Mouse (Mus musculus) macrophage (primary cell): ENCODE measurements around the gene Tiparp. TPM values are rescaled to one million over a fixed set of nuclear protein-coding genes. Genes with fewer than 3 reads are reported as not detected.

Source experiments
- H3K27ac ChIP-seq: fragments of 350-480 bp; formaldehyde crosslinking; 2 replicates; pipeline ENCODE4 v1.9.0; 2021
- H3K36me3 ChIP-seq: fragments of 350-480 bp; formaldehyde crosslinking; 2 replicates; pipeline ENCODE4 v1.9.0; 2021; ENCODE audit errors: inconsistent target
- H3K4me3 ChIP-seq: fragments of 350-480 bp; formaldehyde crosslinking; 2 replicates; pipeline ENCODE4 v1.9.0; 2021; ENCODE audit errors: inconsistent target
- H3K79me2 ChIP-seq: fragments of 350-480 bp; formaldehyde crosslinking; 2 replicates; pipeline ENCODE4 v1.9.0; 2021; ENCODE audit errors: inconsistent target
- WGBS: methylation state at CpG from one replicate; pipeline ENCODE4 v1.1.7; 2026; ENCODE audit warnings: inconsistent platforms; ENCODE audit not compliant: missing documents; 5-methylcytosine and 5-hydroxymethylcytosine counted together
- polyA plus RNA-seq: library from polyadenylated mRNA; stranded (reverse); fragments of 250-400 nt; gene quantifications from 3 replicates; pipeline ENCODE4 v1.2.4, GENCODE M21; 2018; ENCODE audit warnings: inconsistent platforms
- total RNA-seq, 78 experiments: library from RNA; depleted of rRNA; stranded (reverse); fragments of 250-400 nt; gene quantifications; 1 replicate in 9 of 78; 2 replicates in 24 of 78; 3 replicates in 43 of 78; 4 replicates in 2 of 78; pipeline ENCODE4 v1.2.4; 2018; ENCODE audit warnings: inconsistent platforms in 56 of 78

Gene Tiparp
- 100 to 1,000 TPM in 14 of 26 experiments, 10 to 100 TPM in 12; 46.8 to 618 (median 104) TPM for total RNA-seq (2018; cell fraction: chromatin; rRNA removed)
- total RNA-seq (2018; cell fraction: cytosol; rRNA removed), result 100 to 1,000 TPM in 6 of 26 experiments, 10 to 100 TPM in 20; 24.2 to 340 (median 48.6) TPM
- total RNA-seq (2018; cell fraction: nucleus; rRNA removed), result 100 to 1,000 TPM in 16 of 26 experiments, 10 to 100 TPM in 10; 56.4 to 926 (median 131) TPM
- polyA plus RNA-seq, result 16.9 to 22.9 TPM (median 19.6 TPM) in 3 replicates

DNA sequence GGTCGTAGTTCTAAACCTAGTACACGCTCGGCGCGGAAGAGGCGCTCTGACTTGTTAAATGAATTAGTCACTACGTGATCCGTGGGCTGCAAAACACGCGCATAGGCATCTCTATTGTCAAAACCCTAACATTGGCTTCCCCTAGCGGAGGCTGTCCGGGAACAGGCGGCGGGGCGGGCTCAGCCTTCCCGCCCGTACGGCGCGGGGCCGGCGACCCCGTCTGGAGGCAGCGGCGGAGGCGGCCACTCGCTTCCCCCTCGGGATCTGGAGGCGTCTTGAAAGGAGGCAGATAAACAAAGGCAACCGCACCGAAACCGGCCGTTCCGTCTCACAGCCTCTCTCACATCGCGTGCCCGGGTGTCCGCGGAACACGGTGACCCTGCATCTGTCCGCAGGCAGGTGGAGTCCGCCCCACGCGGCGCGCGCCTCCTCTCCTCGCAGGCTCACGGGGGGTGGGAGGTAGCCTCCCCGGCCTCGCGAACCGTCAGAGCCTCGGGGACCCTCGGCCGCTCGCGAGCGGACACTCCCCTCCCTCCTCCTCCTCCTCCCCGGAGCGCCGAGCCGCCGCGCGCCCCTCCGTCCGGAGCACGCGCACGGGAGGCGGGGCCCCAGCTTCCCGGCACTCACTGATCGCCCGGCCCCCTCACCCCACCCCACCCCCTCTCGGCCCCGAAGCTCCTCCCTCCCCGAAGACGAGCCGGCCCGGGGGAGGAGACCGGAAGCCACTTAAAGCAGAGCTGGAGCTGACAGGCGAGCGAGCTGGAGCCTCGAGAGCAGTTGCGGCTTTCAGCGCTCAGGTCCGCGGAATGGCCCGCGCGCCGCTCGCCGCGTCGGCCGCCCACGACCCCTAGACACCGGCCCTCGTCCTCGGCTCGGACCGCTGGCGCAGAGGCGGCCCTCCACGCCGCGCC, at the start of gene Tiparp:
Gene Tiparp (plus strand): TSS at position 720 of the 911 bp plus-strand sequence.
- WGBS, result 2% methylated on average over 85 of the region's 109 CpGs
- H3K4me3 ChIP-seq, result peak within 1 kb of the TSS; percentile 55
- peaks cover 35% of the 10 kb centered on the region for H3K79me2 ChIP-seq
- H3K27ac ChIP-seq, result peak within 1 kb of the TSS; percentile 72
- no peaks in the 10 kb centered on the region for H3K36me3 ChIP-seq

DNA sequence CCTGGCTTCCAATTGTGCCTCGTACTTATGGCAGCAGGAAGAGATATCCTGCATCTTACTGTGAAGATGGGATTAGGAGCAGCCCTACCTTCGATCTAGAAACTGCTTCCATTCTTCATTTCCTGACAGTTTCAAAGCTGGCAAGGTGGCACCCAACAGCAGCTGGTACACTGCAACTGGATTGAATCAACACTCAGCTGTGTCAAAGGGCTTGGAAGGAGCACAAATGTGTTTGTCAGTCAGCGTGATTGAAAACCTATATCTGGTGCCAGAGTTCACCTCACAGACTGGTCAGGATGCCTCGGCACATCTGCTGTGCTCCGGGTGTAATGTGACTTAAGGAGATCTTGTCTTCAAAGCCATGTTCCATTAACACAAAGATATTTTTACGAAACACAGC, 47.5 kb upstream of the Tiparp start:
- H3K79me2 ChIP-seq, result no peaks in the 10 kb centered on the region
- H3K4me3 ChIP-seq, result no peak overlapping the region
- 89% methylated on average over 6 of the region's 6 CpGs for WGBS
- no peak overlapping the region for H3K27ac ChIP-seq
- H3K36me3 ChIP-seq, result no peaks in the 10 kb centered on the region

- Histone ChIP-seq H3K79me2 (no peaks in the 10 kb centered on the region), H3K36me3 (no peaks in the 10 kb centered on the region), H3K27ac (no peak overlapping the region), H3K4me3 (no peak overlapping the region)
- 80% methylated on average over 1 of the region's 1 CpGs for WGBS
Observed at GRCm38 (mm10) chr3:65482266-65482665, 45.9 kb upstream of the Tiparp start.

GRCm38 (mm10) chr3:65482698-65483407, 45.4 kb upstream of the Tiparp start:
- Histone ChIP-seq H3K4me3 (no peak overlapping the region), H3K27ac (no peak overlapping the region), H3K36me3 (no peaks in the 10 kb centered on the region), H3K79me2 (no peaks in the 10 kb centered on the region)
- WGBS, result 70% methylated on average over 3 of the region's 6 CpGs

DNA sequence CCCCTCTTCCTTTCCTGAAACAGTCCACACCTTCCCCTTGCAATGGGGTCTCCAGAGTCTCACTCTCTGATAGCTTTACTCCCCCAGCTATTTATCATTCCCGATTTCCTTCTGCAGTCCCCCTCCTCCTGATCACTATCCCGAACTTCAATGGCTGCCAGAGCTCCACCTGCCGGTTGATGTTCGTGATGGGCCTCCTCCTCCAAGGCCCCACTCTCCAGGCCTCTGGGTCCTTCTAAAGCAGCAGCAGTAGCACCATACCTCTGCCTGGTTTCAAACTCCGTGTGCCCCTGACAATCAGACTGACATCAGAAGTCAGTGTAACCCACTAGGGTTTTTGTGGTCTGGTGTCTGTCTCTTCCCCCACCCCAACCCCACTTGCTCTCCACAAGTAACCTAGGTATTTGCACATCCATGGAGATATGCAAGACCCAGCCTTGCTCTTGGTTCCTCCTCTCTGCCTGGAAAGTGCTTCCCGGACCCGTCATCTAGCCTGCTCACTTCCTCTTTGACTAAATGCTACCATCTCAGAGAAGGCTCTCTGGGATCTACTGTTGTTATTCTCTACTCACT, 44.0 kb upstream of the Tiparp start:
- Histone ChIP-seq H3K79me2 (no peaks in the 10 kb centered on the region), H3K36me3 (no peaks in the 10 kb centered on the region), H3K27ac (no peak overlapping the region), H3K4me3 (no peak overlapping the region)
- 27% methylated on average over 7 of the region's 7 CpGs for WGBS

- no peak overlapping the region for H3K4me3 ChIP-seq
- no peaks in the 10 kb centered on the region for H3K36me3 ChIP-seq
- H3K79me2 ChIP-seq, result no peaks in the 10 kb centered on the region
- no peak overlapping the region for H3K27ac ChIP-seq
- 100% methylated on average over 2 of the region's 2 CpGs for WGBS
Observed at GRCm38 (mm10) chr3:65487419-65488088, 40.7 kb upstream of the Tiparp start.

- Histone ChIP-seq H3K36me3 (no peaks in the 10 kb centered on the region), H3K4me3 (no peak overlapping the region), H3K79me2 (no peaks in the 10 kb centered on the region), H3K27ac (no peak overlapping the region)
- WGBS, result 100% methylated on average over 1 of the region's 1 CpGs
Observed at GRCm38 (mm10) chr3:65488556-65489244, 39.5 kb upstream of the Tiparp start.

DNA sequence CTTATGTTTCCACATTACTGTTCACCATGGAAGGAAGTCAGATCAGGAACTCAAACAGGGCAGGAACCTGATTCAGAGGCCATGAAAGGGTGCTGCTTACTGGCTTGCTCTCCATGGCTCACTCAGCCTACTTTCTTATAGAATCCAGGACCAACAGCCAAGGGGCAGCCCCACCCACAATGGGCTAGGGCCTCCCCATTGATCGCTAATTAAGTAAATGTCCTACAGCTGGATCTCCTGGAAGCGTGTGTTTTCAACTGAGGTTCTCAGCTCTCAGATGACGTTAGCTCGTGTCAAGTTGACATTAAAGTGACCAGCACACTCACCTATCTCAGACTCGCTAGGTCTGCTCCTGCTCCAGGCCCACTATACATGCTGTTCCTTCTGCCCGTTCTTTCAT, 38.6 kb upstream of the Tiparp start:
- Histone ChIP-seq H3K4me3 (no peak overlapping the region), H3K27ac (no peak overlapping the region), H3K79me2 (no peaks in the 10 kb centered on the region), H3K36me3 (no peaks in the 10 kb centered on the region)
- WGBS, result 95% methylated on average over 6 of the region's 6 CpGs

DNA sequence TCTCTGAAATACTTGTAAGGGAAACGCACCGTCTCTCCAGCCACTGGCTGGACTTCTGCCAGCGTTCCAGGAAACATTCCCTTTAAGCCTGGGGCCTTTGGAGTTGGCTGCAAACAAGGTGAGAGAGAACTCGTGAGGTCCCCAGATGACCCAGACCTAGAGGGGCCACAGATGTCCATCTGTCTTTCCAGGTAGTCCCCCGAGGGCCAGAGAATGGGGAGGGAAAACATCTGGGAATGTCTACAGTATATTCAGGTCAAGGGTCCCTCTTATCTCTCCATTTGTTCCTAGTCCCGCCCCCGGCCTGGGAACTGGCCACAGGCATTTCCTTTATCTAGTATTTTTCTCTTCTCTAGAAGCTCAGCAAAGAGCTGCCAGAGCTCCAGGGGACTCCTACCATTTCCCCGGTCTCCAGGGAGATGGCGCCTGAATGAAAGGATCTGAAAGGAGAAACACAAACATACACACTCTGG, 33.9 kb upstream of the Tiparp start:
- Histone ChIP-seq H3K27ac (no peak overlapping the region), H3K4me3 (no peak overlapping the region), H3K36me3 (no peaks in the 10 kb centered on the region), H3K79me2 (no peaks in the 10 kb centered on the region)
- 82% methylated on average over 9 of the region's 9 CpGs for WGBS

DNA sequence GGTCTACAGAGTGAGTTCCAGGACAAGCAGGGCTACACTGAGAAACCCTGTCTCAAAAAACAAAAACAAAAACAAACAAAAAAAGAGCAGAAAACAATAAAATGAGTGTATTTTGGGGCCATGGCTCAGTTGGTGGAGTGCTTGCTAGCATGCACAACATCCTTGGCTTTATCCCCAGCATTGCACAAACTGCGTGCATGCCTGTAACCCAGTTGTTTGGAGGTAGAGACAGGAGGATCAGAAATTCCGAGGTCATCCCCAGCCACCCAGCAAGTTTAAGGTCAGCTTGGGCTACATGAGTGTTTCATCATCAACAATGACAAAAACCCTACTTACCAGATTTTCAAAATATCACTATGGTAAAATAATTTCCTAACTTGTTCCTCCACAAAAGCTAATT, 20.4 kb upstream of the Tiparp start:
- no peak overlapping the region for H3K4me3 ChIP-seq
- H3K79me2 ChIP-seq, result no peaks in the 10 kb centered on the region
- no peak overlapping the region for H3K27ac ChIP-seq
- 83% methylated on average over 2 of the region's 2 CpGs for WGBS
- no peaks in the 10 kb centered on the region for H3K36me3 ChIP-seq

- WGBS, result 100% methylated on average over 2 of the region's 2 CpGs
- Histone ChIP-seq H3K27ac (no peak overlapping the region), H3K79me2 (no peaks in the 10 kb centered on the region), H3K36me3 (no peaks in the 10 kb centered on the region), H3K4me3 (no peak overlapping the region)
Observed at GRCm38 (mm10) chr3:65510588-65510987, 17.6 kb upstream of the Tiparp start.

DNA sequence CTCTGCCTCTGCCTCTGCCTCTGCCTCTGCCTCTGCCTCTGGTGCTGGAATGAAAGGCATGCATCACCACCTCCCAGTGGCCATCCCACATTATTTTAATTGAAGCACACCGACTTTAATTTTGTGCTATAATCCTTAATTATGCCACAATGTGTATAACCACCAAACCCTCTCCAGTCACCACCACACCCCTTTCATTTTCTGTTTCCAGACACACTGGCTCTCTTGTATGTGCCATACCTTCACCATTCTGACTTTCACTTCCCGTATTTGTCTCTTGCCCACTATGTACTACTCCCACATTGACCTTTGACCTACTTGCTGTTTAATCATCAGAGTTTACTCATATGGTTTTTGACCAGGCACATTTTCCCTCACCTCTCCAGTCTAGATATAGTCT, 12.5 kb upstream of the Tiparp start:
- Histone ChIP-seq H3K4me3 (no peak overlapping the region), H3K36me3 (no peaks in the 10 kb centered on the region), H3K79me2 (no peaks in the 10 kb centered on the region), H3K27ac (0 out of 2 replicates have a peak overlapping the region, but pooled peaks have one; percentile 8)
- 5% methylated on average over 2 of the region's 2 CpGs for WGBS

- H3K79me2 ChIP-seq, result no peaks in the 10 kb centered on the region
- H3K36me3 ChIP-seq, result no peaks in the 10 kb centered on the region
- no peak overlapping the region for H3K27ac ChIP-seq
- WGBS, result 61% methylated on average over 1 of the region's 1 CpGs
- H3K4me3 ChIP-seq, result no peak overlapping the region
Observed at GRCm38 (mm10) chr3:65516526-65516925, 11.7 kb upstream of the Tiparp start.
